Mouse (Mus musculus) megakaryocyte, embryonic 14.5 days (primary cell): ENCODE results near the gene Hoxa7. TPM values are rescaled to one million over a fixed set of nuclear protein-coding genes. Genes with fewer than 3 reads are reported as not detected.
A peak's percentile ranks its signal among the peaks of the same experiment; 100 is the strongest.

Source experiments
- H3K27me3 ChIP-seq: replicated peaks from 2 replicates; pipeline ENCODE3; 2012; ENCODE audit warnings: inconsistent platforms
- H3K36me3 ChIP-seq: replicated peaks from 2 replicates; pipeline ENCODE3; 2012; ENCODE audit warnings: low read length, inconsistent platforms, mixed read lengths
- H3K4me1 ChIP-seq: 2 replicates; pipeline ENCODE4 v1.6.1; 2012; ENCODE audit warnings: inconsistent platforms
- H3K4me3 ChIP-seq: replicated peaks from 2 replicates; pipeline ENCODE3; 2012; ENCODE audit warnings: moderate library complexity, mild to moderate bottlenecking, inconsistent platforms
- H3K9me3 ChIP-seq: 2 replicates; pipeline ENCODE4 v1.6.1; 2012; ENCODE audit warnings: inconsistent platforms
- FLI1 ChIP-seq: IDR thresholded peaks from 2 replicates; pipeline ENCODE4 v1.6.1; 2012; ENCODE audit warnings: low read length, inconsistent platforms, mixed read lengths
- GATA1 ChIP-seq: IDR thresholded peaks from 3 replicates; pipeline ENCODE4 v1.6.1; 2012; ENCODE audit warnings: mixed read lengths, low read length, inconsistent platforms, borderline replicate concordance
- polyA plus RNA-seq: library from polyadenylated mRNA; stranded (reverse); fragments of >175 nt; gene quantifications from 2 replicates; pipeline ENCODE4 v1.2.3, GENCODE M21; 2012; ENCODE audit warnings: low replicate concordance; ENCODE audit not compliant: insufficient read depth

The Hoxa7 gene
- polyA plus RNA-seq, 1 experiment = 2.8 TPM

DNA sequence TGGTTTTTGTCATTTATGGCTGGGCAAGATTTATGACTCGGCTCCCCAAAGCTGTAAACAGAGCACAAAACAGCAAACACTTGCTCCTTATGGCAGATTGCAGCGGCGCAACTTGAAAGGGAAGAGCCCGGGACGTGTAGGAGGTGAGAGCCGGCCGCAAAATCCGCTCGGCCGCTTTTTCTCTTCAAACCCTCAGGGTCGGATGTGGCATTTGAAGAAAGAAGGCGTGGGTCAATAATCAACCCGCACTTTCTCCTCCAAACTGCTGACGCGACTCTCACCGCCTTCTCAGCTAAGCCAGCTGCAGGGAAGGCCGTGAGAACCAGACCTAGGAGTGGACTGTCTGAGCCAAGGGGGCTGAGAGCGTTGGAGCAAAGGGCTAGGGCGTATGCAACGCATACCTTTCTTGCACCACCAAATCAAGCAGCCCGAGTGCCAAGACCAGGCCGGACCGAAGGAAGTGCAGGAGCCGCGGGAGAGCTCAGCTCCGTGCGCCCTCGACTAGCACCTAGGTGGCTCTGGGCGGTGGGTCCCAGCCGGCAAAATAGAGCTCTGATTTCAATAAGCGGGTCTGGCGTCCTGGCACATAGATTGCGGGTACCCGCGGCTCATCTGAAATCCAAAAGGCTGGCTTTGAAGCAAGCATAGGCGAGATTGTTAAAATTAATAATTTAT, 44.5 kb downstream of the Hoxa7 start, which contains the start of gene 5730596B20Rik:
Gene 5730596B20Rik, plus strand, starts transcription at position 438 of the 675 bp plus-strand sequence.
- Histone ChIP-seq H3K9me3 (peaks cover 28% of the 10 kb centered on the region), H3K4me1 (no peaks in the 10 kb centered on the region), H3K27me3 (peaks cover 49% of the 10 kb centered on the region), H3K36me3 (no peaks in the 10 kb centered on the region), H3K4me3 (no peak within 1 kb of the TSS)
- TF ChIP-seq GATA1 (no peak), FLI1 (no peak)

DNA sequence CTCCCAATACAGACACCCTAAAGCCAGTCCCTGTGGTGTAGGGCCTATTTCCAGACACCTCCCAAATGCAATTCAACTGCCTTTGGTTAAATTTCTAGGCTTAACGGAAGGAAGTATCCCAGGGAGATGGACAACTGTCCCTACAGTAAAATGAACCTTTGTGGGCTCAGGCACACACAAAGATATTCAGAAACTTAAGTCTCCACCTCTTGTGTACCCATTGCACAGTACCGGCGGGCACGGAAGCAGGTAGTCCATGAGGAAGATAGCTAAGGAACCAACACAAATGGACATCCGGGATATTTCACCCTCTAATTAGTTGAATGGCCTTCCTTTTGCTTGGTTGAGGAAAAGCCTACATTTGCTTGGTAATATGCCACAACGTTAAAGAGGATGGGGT, 45.3 kb downstream of the Hoxa7 start:
- Histone ChIP-seq H3K27me3 (peaks cover 52% of the 10 kb centered on the region), H3K4me1 (no peaks in the 10 kb centered on the region), H3K36me3 (no peaks in the 10 kb centered on the region), H3K4me3 (no peak overlapping the region), H3K9me3 (peaks cover 29% of the 10 kb centered on the region)
- TF ChIP-seq FLI1 (no peak), GATA1 (no peak)

DNA sequence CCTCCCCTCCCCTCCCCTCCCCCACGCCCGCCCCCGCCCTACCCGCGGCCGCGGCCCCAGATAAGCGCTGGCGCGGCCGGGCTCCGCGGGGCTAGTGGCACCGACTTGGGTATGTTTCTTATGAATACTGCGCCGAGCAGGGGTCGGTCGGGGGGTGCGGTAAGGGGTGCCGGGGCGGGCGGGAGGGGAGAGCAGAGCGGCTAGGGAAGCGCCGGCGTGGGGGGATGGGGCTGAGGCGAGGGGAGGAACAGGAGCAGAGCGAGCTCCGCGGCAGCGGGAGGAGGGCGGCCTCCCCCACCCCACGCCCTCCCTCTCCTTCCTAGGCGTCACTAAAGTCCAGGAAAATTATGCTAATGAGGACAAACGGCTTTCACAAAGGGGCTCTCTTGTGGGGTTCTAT, 45.8 kb downstream of the Hoxa7 start:
- Histone ChIP-seq H3K4me1 (peaks cover 1% of the 10 kb centered on the region; the same call in 1 of the 2 replicates), H3K4me3 (no peak overlapping the region), H3K27me3 (peaks cover 53% of the 10 kb centered on the region), H3K9me3 (peaks cover 29% of the 10 kb centered on the region), H3K36me3 (no peaks in the 10 kb centered on the region)
- TF ChIP-seq FLI1 = no peak
- no peak for TF ChIP-seq GATA1

DNA sequence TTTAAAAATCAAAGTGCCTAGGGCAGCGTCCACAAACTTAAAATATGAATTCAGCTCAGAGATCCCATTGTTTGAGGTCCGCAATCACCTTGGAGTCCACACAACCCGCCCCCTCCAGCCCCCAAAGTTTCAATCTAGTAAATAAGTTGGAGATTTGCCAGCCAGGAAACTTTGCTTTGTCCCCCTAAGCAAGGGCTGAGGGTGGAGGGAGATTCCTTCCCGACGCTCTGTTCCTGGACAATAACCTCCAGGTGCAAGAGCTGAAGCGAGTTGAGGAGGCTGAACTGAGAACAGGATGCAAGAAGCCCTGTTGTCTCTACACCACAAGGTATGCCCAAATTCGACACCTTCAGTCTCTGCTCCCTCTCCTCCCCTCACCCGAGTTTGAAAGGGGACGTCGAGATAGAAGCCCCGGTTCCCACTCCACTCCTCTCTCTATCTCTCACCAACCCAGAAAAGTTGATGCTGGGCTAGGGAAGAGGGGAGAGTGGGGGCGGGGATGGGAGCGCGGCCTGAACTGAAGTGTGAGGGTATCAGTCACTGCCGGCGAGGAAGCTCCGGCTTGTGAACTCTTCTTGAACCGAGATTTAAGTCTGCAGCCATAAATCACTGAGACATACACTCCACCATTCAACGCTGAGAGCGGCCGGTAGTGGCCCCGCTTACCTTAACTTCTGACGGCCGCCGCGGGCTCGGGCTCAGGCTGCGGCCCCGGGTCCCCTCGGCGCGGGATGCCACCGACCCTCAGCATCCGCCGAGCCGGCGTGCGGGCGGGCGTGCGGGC, 46.5 kb downstream of the Hoxa7 start:
- no peak for TF ChIP-seq FLI1
- TF ChIP-seq GATA1 = no peak
- peaks cover 5% of the 10 kb centered on the region; the same call in 1 of the 2 replicates for H3K4me1 ChIP-seq
- H3K9me3 ChIP-seq = peaks cover 29% of the 10 kb centered on the region
- no peak overlapping the region for H3K4me3 ChIP-seq
- peaks cover 55% of the 10 kb centered on the region for H3K27me3 ChIP-seq
- no peaks in the 10 kb centered on the region for H3K36me3 ChIP-seq

DNA sequence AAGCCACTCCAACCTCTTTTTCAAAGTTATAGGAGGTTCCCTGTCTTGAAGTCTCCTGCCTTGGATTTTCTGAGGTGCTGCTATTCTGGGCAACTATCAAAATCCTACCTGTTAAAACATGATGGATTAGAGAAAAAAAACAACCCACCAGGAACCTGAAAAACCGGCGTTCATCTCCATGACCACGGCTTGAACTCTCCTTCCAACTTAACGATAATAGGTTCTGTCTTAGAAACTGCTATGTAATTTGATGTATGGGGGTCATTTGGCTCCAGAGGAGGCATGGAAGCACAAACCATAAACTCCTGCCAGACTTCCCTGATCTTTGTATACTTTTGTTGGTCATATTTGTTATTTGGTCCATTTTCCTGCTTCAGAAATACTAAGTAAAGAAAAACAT, 48.0 kb downstream of the Hoxa7 start:
- TF ChIP-seq FLI1 (no peak), GATA1 (no peak)
- Histone ChIP-seq H3K4me1 (peaks cover 5% of the 10 kb centered on the region; the same call in 1 of the 2 replicates), H3K4me3 (no peak overlapping the region), H3K36me3 (no peaks in the 10 kb centered on the region), H3K27me3 (peaks cover 47% of the 10 kb centered on the region), H3K9me3 (peaks cover 30% of the 10 kb centered on the region)

DNA sequence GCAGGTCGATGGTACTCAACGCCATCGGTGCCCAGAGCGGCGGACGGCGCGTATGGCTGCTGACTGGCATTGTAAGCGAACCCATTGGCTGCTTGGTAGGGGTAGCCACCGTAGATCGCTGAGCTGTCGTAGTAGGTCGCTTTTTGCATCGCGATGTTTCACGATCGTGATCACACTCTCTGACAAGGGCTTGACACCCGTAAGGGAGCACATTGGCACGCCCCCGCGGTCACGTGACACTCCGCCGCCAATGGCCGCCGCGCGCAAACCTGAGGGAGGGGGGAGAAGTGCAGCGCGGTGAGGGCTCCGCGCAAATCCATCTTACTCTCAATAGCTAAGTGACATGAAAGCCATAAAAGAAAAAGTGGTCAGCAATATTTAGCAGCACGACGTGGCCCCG, 49.2 kb downstream of the Hoxa7 start:
- Histone ChIP-seq H3K4me3 (peak overlapping the region; percentile 71), H3K9me3 (peaks cover 34% of the 10 kb centered on the region), H3K36me3 (no peaks in the 10 kb centered on the region), H3K27me3 (peaks cover 48% of the 10 kb centered on the region), H3K4me1 (peaks cover 5% of the 10 kb centered on the region; the same call in 1 of the 2 replicates)
- TF ChIP-seq GATA1 = no peak
- no peak for TF ChIP-seq FLI1

DNA sequence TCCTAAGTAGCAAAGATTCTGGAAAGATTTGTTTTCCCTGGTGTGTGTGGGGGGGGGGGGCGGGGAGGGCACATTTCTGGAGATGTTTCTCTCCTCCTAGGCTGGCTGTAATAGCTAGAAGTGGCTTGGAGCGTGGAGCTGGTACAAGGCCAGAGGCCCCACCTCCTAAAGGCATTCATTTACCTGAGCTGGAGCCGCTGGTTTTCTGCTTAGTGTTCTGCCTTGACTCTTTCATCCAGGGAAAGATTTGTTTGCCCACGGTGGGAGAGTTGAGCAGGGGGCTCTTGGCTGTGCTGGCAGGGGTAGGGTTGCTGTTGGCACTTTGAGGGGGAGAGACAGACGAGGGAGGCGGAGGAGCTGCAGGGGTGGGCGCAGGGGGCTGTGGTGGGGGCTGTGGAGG, 49.7 kb downstream of the Hoxa7 start:
- Histone ChIP-seq H3K9me3 (peaks cover 30% of the 10 kb centered on the region), H3K4me1 (peaks cover 5% of the 10 kb centered on the region; the same call in 1 of the 2 replicates), H3K4me3 (no peak overlapping the region), H3K27me3 (peaks cover 48% of the 10 kb centered on the region), H3K36me3 (no peaks in the 10 kb centered on the region)
- TF ChIP-seq FLI1 (no peak), GATA1 (no peak)

DNA sequence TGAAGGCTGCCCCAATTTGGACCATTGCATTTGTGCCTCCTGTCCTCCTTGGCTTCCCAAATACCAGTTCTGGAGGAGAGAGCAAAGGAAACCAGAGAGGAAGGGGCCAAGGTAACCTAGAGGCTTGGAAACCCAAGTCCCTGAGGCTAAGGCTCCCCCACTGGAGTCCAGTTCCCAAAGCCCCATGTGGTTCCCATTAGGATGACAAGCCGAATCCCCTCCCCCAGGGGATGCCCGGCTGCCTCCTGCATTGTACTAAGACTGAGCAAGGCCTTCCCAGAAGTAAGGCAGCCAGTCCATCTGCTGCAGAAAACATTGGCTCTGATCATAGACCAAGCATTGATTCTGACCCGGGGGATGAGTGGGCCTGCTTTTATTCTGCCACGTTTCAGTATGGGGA, 50.3 kb downstream of the Hoxa7 start:
- Histone ChIP-seq H3K4me1 (peaks cover 5% of the 10 kb centered on the region; the same call in 1 of the 2 replicates), H3K9me3 (peaks cover 26% of the 10 kb centered on the region), H3K4me3 (no peak overlapping the region), H3K27me3 (peaks cover 50% of the 10 kb centered on the region), H3K36me3 (no peaks in the 10 kb centered on the region)
- TF ChIP-seq GATA1 (no peak), FLI1 (no peak)

DNA sequence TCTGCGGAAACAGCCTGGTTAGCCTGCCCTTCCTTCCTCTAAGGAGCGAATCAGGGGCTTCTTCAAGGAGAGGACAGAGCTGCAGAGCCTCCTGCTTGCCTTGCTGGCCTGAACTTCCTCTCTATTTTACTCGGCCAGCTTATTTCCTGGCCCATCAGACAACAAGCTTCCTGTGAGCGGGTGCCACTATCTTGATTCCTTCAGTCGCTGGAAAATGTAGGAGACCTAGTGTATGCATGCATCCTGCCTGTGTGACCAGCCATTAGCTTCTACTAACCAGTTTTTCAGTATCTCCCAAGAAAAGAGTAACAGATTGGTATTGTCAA, 50.8 kb downstream of the Hoxa7 start:
- H3K27me3 ChIP-seq = peaks cover 51% of the 10 kb centered on the region
- TF ChIP-seq FLI1 (no peak), GATA1 (no peak)
- H3K4me1 ChIP-seq = peaks cover 5% of the 10 kb centered on the region; the same call in 1 of the 2 replicates
- no peaks in the 10 kb centered on the region for H3K36me3 ChIP-seq
- peaks cover 25% of the 10 kb centered on the region for H3K9me3 ChIP-seq
- H3K4me3 ChIP-seq = no peak overlapping the region
